Mouse (Mus musculus) midbrain, embryonic 12.5 days (tissue): ENCODE data around the gene Ccdc74a. TPM values are rescaled to one million over a fixed set of nuclear protein-coding genes. Genes with fewer than 3 reads are reported as not detected.

ENCODE experiments used
- ATAC-seq: fragments of 200-750 bp; cut with Nextera tagmentation; 2 replicates; pipeline ENCODE4 v1.8.0; 2017; ENCODE audit warnings: low read depth, moderate TSS enrichment, moderate library complexity; ENCODE audit not compliant: low FRiP score
- H3K27ac ChIP-seq: fragments of 300-500 bp; sonication (generic); replicated peaks from 2 replicates; pipeline ENCODE4 v1.5.1; 2016; ENCODE audit warnings: mild to moderate bottlenecking
- H3K27me3 ChIP-seq: fragments of 300-500 bp; sonication (generic); 2 replicates; pipeline ENCODE4 v1.6.1; 2016; ENCODE audit warnings: mild to moderate bottlenecking
- H3K36me3 ChIP-seq: fragments of 300-500 bp; sonication (generic); 2 replicates; pipeline ENCODE4 v1.6.1; 2016
- H3K4me1 ChIP-seq: fragments of 300-500 bp; sonication (generic); 2 replicates; pipeline ENCODE4 v1.6.1; 2016
- H3K4me2 ChIP-seq: fragments of 300-500 bp; sonication (generic); replicated peaks from 2 replicates; pipeline ENCODE4 v1.6.1; 2016; ENCODE audit warnings: mild to moderate bottlenecking, moderate library complexity
- H3K4me3 ChIP-seq: fragments of 300-500 bp; sonication (generic); 2 replicates; pipeline ENCODE4 v1.5.1; 2016; ENCODE audit warnings: mild to moderate bottlenecking
- H3K9ac ChIP-seq: fragments of 300-500 bp; sonication (generic); replicated peaks from 2 replicates; pipeline ENCODE4 v1.6.1; 2016; ENCODE audit warnings: mild to moderate bottlenecking, moderate library complexity
- H3K9me3 ChIP-seq: fragments of 300-500 bp; sonication (generic); 2 replicates; pipeline ENCODE4 v1.6.1; 2016; ENCODE audit warnings: mild to moderate bottlenecking
- WGBS: fragments of 180-500 bp; shearing (Covaris S2); methylation state at CpG from one replicate; pipeline ENCODE4 v1.1.7; 2016; 5-methylcytosine and 5-hydroxymethylcytosine counted together
- polyA plus RNA-seq: library from polyadenylated mRNA; unstranded; fragments of >200 nt; fragmentation: Nextera tagmentation; extraction: Ambion mirVana; gene quantifications from 2 replicates; pipeline ENCODE4 v1.2.1, GENCODE M21; 2016

Gene Ccdc74a
- polyA plus RNA-seq, 1 experiment from 2014 or later: 7.1 TPM

GRCm38 (mm10) chr16:17694860-17695259 lies 48.6 kb downstream of the Ccdc74a start:
- Histone ChIP-seq H3K9ac (no peak overlapping the region), H3K27me3 (no peaks in the 10 kb centered on the region), H3K4me3 (no peak overlapping the region), H3K4me2 (no peak overlapping the region), H3K4me1 (no peaks in the 10 kb centered on the region), H3K9me3 (no peaks in the 10 kb centered on the region), H3K36me3 (peaks cover 39% of the 10 kb centered on the region), H3K27ac (no peak overlapping the region)
- 91% methylated on average over 3 of the region's 3 CpGs for WGBS
- ATAC-seq: no peak

Other genes with a start within 250 kb of the Ccdc74a start
- 17.0 and 18.3 TPM in 2 replicates for gene Snap29, start 240.5 kb upstream of the Ccdc74a start, polyA plus RNA-seq
- 64.6 and 70.8 TPM in 2 replicates for gene Pi4ka, start 240.2 kb upstream of the Ccdc74a start, polyA plus RNA-seq
- gene Crkl, start 194.5 kb upstream of the Ccdc74a start, polyA plus RNA-seq: 98.2 and 100 TPM in 2 replicates
- 4.0 and 7.8 TPM in 2 replicates for gene Aifm3, start 156.9 kb upstream of the Ccdc74a start, polyA plus RNA-seq
- 107 and 118 TPM in 2 replicates for gene Lztr1, start 137.8 kb upstream of the Ccdc74a start, polyA plus RNA-seq
- gene Thap7, start 115.3 kb upstream of the Ccdc74a start, polyA plus RNA-seq: 53.1 and 61.2 TPM in 2 replicates
- 0.27 and 0.40 TPM in 2 replicates for gene Lrrc74b, start 85.2 kb upstream of the Ccdc74a start, polyA plus RNA-seq
- 0.80 and 1.4 TPM in 2 replicates for gene P2rx6, start 84.6 kb upstream of the Ccdc74a start, polyA plus RNA-seq
- gene Slc7a4, start 63.3 kb upstream of the Ccdc74a start, polyA plus RNA-seq: 4.5 and 5.6 TPM in 2 replicates
- 36.3 and 38.2 TPM in 2 replicates for gene Smpd4, start 27.1 kb upstream of the Ccdc74a start, polyA plus RNA-seq
- 47.4 and 48.0 TPM in 2 replicates for gene Med15, start 86.4 kb downstream of the Ccdc74a start, polyA plus RNA-seq
- gene Klhl22, start 113.1 kb downstream of the Ccdc74a start, polyA plus RNA-seq: 52.8 and 57.9 TPM in 2 replicates
- 10.1 and 12.1 TPM in 2 replicates for gene Scarf2, start 150.8 kb downstream of the Ccdc74a start, polyA plus RNA-seq
- 0.45 and 0.55 TPM in 2 replicates for gene B830017H08Rik, start 186.7 kb downstream of the Ccdc74a start, polyA plus RNA-seq
- 4.4 and 5.8 TPM in 2 replicates for gene Car15, start 191.9 kb downstream of the Ccdc74a start, polyA plus RNA-seq
- 0.55 and 0.67 TPM in 2 replicates for gene Gm20518, start 245.2 kb downstream of the Ccdc74a start, polyA plus RNA-seq
- 0.05 and 0.09 TPM in 2 replicates for gene Tssk1, start 247.8 kb downstream of the Ccdc74a start, polyA plus RNA-seq